Mouse (Mus musculus) thymus, postnatal 25 days (tissue): ENCODE results near the gene Wipf2.

Source experiments
- DNase-seq: peaks from one replicate; pipeline ENCODE4 v3.0.0; 2022

Gene Wipf2

GRCm38 (mm10) chr11:98854659-98855058 lies 8.8 kb upstream of the Wipf2 start:
- DNase-seq = no peak

GRCm38 (mm10) chr11:98858759-98859731 lies 4.4 kb upstream of the Wipf2 start:
- DNase-seq = peak; percentile 82

DNA sequence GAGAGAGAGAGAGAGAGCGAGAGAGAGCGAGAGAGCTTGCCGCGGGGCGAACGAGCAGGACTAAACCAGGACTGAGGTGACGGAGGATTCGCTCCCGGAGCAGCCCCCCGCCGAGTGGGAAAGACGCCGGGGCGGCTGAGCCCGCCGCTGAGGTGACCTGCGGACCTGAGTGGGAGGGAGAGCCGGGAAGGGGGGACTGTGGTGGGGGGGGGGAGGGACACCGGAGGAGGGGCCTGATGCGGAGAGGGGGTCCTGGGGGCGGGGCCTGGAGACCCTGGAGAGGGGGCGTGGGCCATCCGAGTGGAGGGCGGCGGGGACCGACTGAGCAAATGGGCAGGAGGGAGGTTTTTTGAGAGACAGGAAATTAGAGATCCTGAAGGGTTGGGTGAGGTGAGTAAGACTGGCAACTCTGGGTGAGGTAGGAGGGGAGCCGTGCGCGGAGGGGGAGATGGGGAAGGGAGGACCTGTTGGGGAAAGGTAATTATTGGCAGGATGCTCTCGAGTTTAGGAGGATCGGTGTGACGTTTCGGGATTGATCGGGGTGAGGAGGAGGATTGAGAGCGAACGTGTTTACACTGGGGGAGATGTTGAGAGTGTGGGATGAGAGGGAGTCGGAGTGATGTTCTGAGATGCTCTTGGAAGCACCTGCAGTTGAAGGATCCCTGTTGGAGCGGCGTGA lies 452 bp downstream of the Wipf2 start:
- DNase-seq = peak; percentile 68

- DNase-seq = no peak
These were observed 3.9 kb downstream of the Wipf2 start for GRCm38 (mm10) chr11:98867293-98867692.

- DNase-seq = no peak
These were observed 6.5 kb downstream of the Wipf2 start for GRCm38 (mm10) chr11:98869906-98870305.

DNA sequence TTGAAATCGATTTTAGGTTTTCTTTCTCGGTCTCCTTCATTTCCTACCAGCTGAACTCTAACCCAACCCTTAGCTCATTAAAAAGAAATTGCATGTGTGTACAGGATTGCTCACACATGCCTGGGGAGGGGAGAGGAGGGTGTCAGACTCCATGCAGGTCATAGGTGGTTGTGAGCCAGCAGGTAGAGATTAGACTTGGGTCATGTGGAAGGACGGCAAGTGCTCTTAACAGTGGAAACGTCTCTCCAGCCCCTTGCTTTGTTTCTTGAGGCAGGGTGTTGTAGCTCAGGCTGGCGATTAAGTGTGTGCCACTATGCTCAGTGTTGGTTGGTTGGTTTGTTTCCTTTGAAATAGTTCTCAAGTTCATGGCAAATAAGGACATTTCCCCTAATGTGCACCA lies 7.4 kb downstream of the Wipf2 start:
- DNase-seq = no peak

GRCm38 (mm10) chr11:98871416-98871815 lies 8.0 kb downstream of the Wipf2 start:
- DNase-seq = no peak

GRCm38 (mm10) chr11:98872040-98872439 lies 8.6 kb downstream of the Wipf2 start:
- DNase-seq = no peak

GRCm38 (mm10) chr11:98873900-98874299 lies 10.5 kb downstream of the Wipf2 start:
- DNase-seq = no peak

- DNase-seq = no peak
These were observed 13.6 kb downstream of the Wipf2 start for GRCm38 (mm10) chr11:98877001-98877400.

- no peak for DNase-seq
These were observed 24.3 kb downstream of the Wipf2 start for GRCm38 (mm10) chr11:98887703-98888102.

DNA sequence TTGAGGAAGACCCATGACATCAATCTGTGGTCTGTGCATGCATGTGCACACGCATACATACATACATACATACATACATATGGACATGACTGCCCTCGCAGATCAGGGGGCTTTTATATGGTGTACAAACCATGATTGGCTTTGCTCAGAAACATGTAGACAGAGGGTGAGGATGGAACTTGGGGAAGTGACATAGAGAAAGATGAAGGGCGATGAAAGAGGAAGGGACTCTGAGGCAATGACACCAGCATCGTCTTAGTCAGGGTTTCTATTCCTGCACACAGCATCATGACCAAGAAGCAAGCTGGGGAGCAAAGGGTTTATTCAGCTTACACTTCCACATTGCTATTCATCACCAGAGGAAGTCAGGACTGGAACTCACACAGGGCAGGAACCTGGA lies 25.6 kb downstream of the Wipf2 start:
- DNase-seq = no peak

- DNase-seq = no peak
These were observed 26.5 kb downstream of the Wipf2 start for GRCm38 (mm10) chr11:98889977-98890376.

- DNase-seq = no peak
These were observed 29.0 kb downstream of the Wipf2 start for GRCm38 (mm10) chr11:98892426-98892825.

- peak; percentile 55 for DNase-seq
These were observed 37.2 kb downstream of the Wipf2 start for GRCm38 (mm10) chr11:98900529-98901125.

- DNase-seq = no peak
These were observed 39.3 kb downstream of the Wipf2 start for GRCm38 (mm10) chr11:98902621-98903245.

DNA sequence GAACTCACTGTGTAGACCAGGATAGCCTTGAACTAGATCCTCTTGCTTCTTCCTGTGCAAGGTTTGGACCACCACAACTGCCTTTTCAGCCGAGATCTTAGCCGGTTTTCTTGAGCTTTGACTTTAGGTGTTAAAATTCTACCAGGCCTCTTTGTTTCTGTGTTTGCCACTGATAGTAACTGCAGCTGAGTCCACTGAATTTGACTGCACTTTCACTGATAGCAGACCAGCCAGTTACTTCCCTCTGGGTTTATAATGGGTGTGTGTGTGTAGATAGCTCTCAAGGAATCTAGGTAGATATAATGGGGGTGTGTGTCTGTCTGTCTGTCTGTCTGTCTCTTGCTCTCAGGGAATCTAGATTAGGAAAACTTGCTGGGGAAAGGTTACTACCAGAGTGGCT lies 41.1 kb downstream of the Wipf2 start:
- DNase-seq = no peak

DNA sequence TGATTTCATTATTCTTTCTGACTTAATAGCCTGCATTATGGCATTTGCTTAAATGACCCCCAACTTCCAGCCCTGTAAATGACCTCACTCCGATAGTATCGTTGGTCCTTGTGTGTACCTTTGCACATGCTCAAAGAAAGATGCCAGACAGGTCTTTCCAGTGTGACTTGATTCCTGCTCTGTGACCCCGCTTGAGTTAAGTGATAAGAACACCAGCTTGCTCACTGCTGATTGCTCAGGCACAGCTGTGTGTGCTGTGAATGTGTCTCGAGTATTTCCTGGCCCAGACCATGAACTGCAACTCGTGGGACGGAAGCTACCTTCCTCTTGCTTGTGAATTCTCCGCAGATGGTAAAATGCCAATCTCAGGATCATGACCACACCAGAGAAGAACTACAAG lies 41.6 kb downstream of the Wipf2 start:
- DNase-seq = no peak

GRCm38 (mm10) chr11:98905583-98905982 lies 42.1 kb downstream of the Wipf2 start:
- DNase-seq = no peak

GRCm38 (mm10) chr11:98907063-98907436 lies 43.6 kb downstream of the Wipf2 start:
- no peak for DNase-seq

- peak; percentile 96 for DNase-seq
These were observed 44.2 kb downstream of the Wipf2 start, which contains the start of gene Cdc6 for GRCm38 (mm10) chr11:98907437-98908173. Gene Cdc6 (plus strand): TSS chr11:98907801.

DNA sequence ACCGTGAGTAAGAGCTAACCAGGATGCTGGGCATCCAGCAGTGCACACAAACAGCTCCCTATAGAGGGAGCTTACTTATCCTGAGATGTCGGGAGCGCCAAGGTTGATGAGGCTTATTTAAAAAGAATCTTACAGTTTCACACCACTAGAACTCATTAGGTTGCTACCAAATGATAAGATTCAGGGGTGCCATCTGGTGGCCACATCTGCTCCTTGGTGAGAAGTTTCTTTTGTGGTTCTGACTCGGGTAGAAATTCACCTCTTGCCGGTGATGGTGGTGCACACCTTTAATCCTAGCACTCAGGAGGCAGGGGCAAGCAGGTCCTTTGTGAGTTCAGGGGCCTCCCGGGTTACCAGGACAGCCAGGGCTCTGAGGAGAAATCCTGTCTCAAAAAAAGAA lies 46.2 kb downstream of the Wipf2 start:
- peak; percentile 85 for DNase-seq
